Mouse (Mus musculus): ENCODE measurements around the gene Il31.
"Not testable (repeated sequence)": the region's sequence is repeated elsewhere in the genome, so short reads cannot be mapped to it uniquely, and the experiment has no call there.

Il31 gene

GRCm38 (mm10) chr5:123489112-123489785 lies at the start of gene Il31, which contains the start of gene Lrrc43:
Il31 (minus strand) TSS chr5:123489489.
Lrrc43 (plus strand) TSS chr5:123489305.
- DNase-seq (ENCODE audit: low read depth, low spot score): no peak

GRCm38 (mm10) chr5:123533801-123534200 lies 44.5 kb upstream of the Il31 start:
- DNase-seq (ENCODE audit: low read depth, low spot score): no peak

GRCm38 (mm10) chr5:123530056-123530455 lies 40.8 kb upstream of the Il31 start:
- no peak for DNase-seq (ENCODE audit: low read depth, low spot score)

GRCm38 (mm10) chr5:123528641-123529040 lies 39.4 kb upstream of the Il31 start:
- no peak for DNase-seq (ENCODE audit: low read depth, low spot score)

GRCm38 (mm10) chr5:123525916-123526495 lies 36.7 kb upstream of the Il31 start:
- no peak for DNase-seq (ENCODE audit: low read depth, low spot score)

GRCm38 (mm10) chr5:123525281-123525680 lies 36.0 kb upstream of the Il31 start, which contains the start of gene Gm49027:
Gm49027 (minus strand) TSS chr5:123525488.
- DNase-seq (ENCODE audit: low read depth, low spot score): no peak

- no peak for DNase-seq (ENCODE audit: low read depth, low spot score)
These were observed 35.1 kb upstream of the Il31 start for GRCm38 (mm10) chr5:123524393-123524750.

- DNase-seq (ENCODE audit: low read depth, low spot score): peak; percentile 94
These were observed 34.6 kb upstream of the Il31 start, which contains the start of gene Diablo for GRCm38 (mm10) chr5:123523692-123524392. Diablo (minus strand) TSS chr5:123524176.

GRCm38 (mm10) chr5:123522166-123522565 lies 32.9 kb upstream of the Il31 start:
- no peak for DNase-seq (ENCODE audit: low read depth, low spot score)

GRCm38 (mm10) chr5:123521621-123522020 lies 32.3 kb upstream of the Il31 start:
- DNase-seq (ENCODE audit: low read depth, low spot score): no peak

GRCm38 (mm10) chr5:123520666-123521065 lies 31.4 kb upstream of the Il31 start:
- no peak for DNase-seq (ENCODE audit: low read depth, low spot score)

- no peak for DNase-seq (ENCODE audit: low read depth, low spot score)
These were observed 25.6 kb upstream of the Il31 start for GRCm38 (mm10) chr5:123514871-123515270.

GRCm38 (mm10) chr5:123512102-123512501 lies 22.8 kb upstream of the Il31 start:
- no peak for DNase-seq (ENCODE audit: low read depth, low spot score)

- DNase-seq (ENCODE audit: low read depth, low spot score): not testable (repeated sequence)
These were observed 22.1 kb upstream of the Il31 start for GRCm38 (mm10) chr5:123511426-123511825.

- DNase-seq (ENCODE audit: low read depth, low spot score): no peak
These were observed 20.9 kb upstream of the Il31 start, which contains the start of gene B3gnt4 for GRCm38 (mm10) chr5:123510160-123510559. B3gnt4 (plus strand) TSS chr5:123510460.

- DNase-seq (ENCODE audit: low read depth, low spot score): no peak
These were observed 19.6 kb upstream of the Il31 start for GRCm38 (mm10) chr5:123508921-123509320.

- peak; percentile 64 for DNase-seq (ENCODE audit: low read depth, low spot score)
These were observed 18.8 kb upstream of the Il31 start for GRCm38 (mm10) chr5:123507936-123508723.

GRCm38 (mm10) chr5:123501973-123502372 lies 12.7 kb upstream of the Il31 start:
- no peak for DNase-seq (ENCODE audit: low read depth, low spot score)

- DNase-seq (ENCODE audit: low read depth, low spot score): peak; percentile 45
These were observed 10.4 kb upstream of the Il31 start for GRCm38 (mm10) chr5:123499717-123500116.

GRCm38 (mm10) chr5:123489935-123490334 lies 646 bp upstream of the Il31 start:
- DNase-seq (ENCODE audit: low read depth, low spot score): no peak

GRCm38 (mm10) chr5:123487659-123488395 lies 1.5 kb downstream of the Il31 start:
- no peak for DNase-seq (ENCODE audit: low read depth, low spot score)
